Mouse (Mus musculus): Measurements from ENCODE around the gene Klhl34. TPM values are rescaled to one million over a fixed set of nuclear protein-coding genes. Genes with fewer than 3 reads are reported as not detected.
A peak's percentile ranks its signal among the peaks of the same experiment; 100 is the strongest.

Klhl34 gene
- 1 to 10 TPM; 6.5 to 6.9 TPM for total RNA-seq (2021)

- no peak for DNase-seq
- intact Hi-C loops (cut with DNase I), result loop anchor here (5.0 kb wide), 1 partner anchor 61 kb away; no protein-coding TSS in a partner anchor
Observed at GRCm38 (mm10) chrX:157818207-157818920, at the start of gene Klhl34. Gene Klhl34 (plus strand): TSS chrX:157818435.

- intact Hi-C loops (cut with DNase I), result no loop called here
- no peak for DNase-seq
Observed at GRCm38 (mm10) chrX:157801669-157802068, 16.6 kb upstream of the Klhl34 start.

GRCm38 (mm10) chrX:157809721-157810120 is 8.5 kb upstream of the Klhl34 start:
- intact Hi-C loops (cut with DNase I), result no loop called here
- DNase-seq, result no peak

GRCm38 (mm10) chrX:157817571-157818206 is 546 bp upstream of the Klhl34 start:
- peak; percentile 20 to 30 for DNase-seq
- intact Hi-C loops (cut with DNase I), result loop anchor here (5.0 kb wide), 1 partner anchor 60 kb away; no protein-coding TSS in a partner anchor

GRCm38 (mm10) chrX:157818921-157819260 is 656 bp downstream of the Klhl34 start:
- no peak for DNase-seq
- intact Hi-C loops (cut with DNase I), result loop anchor here (5.0 kb wide), 1 partner anchor 62 kb away; no protein-coding TSS in a partner anchor

- DNase-seq, result no peak
- intact Hi-C loops (cut with DNase I), result no loop called here
Observed at GRCm38 (mm10) chrX:157829983-157830382, 11.7 kb downstream of the Klhl34 start.

Other genes starting within 250 kb of the Klhl34 start
- under 1 TPM; 0.38 to 0.53 TPM for gene Yy2, start 249.4 kb upstream of the Klhl34 start, total RNA-seq (2021)
- 10 to 100 TPM; 13.5 to 15.7 TPM for gene Mbtps2, start 219.7 kb upstream of the Klhl34 start, total RNA-seq (2021)
- 100 to 1,000 TPM; 397 to 411 TPM for gene Smpx, start 119.5 kb upstream of the Klhl34 start, total RNA-seq (2021)
- gene Cnksr2, start 224.9 kb downstream of the Klhl34 start, total RNA-seq (2021), result under 1 TPM; 0.08 to 0.14 TPM